Mouse (Mus musculus) liver, postnatal 0 days (tissue): ENCODE data around the gene Olfr982. TPM values are rescaled to one million over a fixed set of nuclear protein-coding genes. Genes with fewer than 3 reads are reported as not detected.

Experiments
- ATAC-seq: fragments of 200-750 bp; cut with Nextera tagmentation; 2 replicates; pipeline ENCODE4 v1.8.0; 2017; ENCODE audit warnings: mild to moderate bottlenecking, moderate library complexity
- DNase-seq: peaks from one replicate; pipeline ENCODE4 v3.0.0-alpha.2; 2016
- H3K27ac ChIP-seq: fragments of 300-500 bp; sonication (generic); 2 replicates; pipeline ENCODE4 v1.5.1; 2014; ENCODE audit warnings: antibody characterized with exemption, moderate library complexity, mild to moderate bottlenecking, low read depth
- H3K27me3 ChIP-seq: fragments of 300-500 bp; sonication (generic); 2 replicates; pipeline ENCODE4 v1.6.1; 2014; ENCODE audit warnings: low read length, control low read depth, mixed read lengths; ENCODE audit not compliant: insufficient read depth
- H3K36me3 ChIP-seq: fragments of 300-500 bp; sonication (generic); replicated peaks from 2 replicates; pipeline ENCODE4 v1.6.1; 2014; ENCODE audit warnings: mild to moderate bottlenecking, control low read depth, low read length, moderate library complexity, mixed read lengths; ENCODE audit not compliant: insufficient read depth
- H3K4me1 ChIP-seq: fragments of 300-500 bp; sonication (generic); 2 replicates; pipeline ENCODE4 v1.6.1; 2014; ENCODE audit warnings: antibody characterized with exemption, mild to moderate bottlenecking, control low read depth; ENCODE audit not compliant: insufficient read depth
- H3K4me2 ChIP-seq: fragments of 300-500 bp; sonication (generic); 2 replicates; pipeline ENCODE4 v1.6.1; 2014; ENCODE audit warnings: low read depth, mild to moderate bottlenecking, low read length, moderate library complexity, mixed read lengths
- H3K4me3 ChIP-seq: fragments of 300-500 bp; sonication (generic); 2 replicates; pipeline ENCODE4 v1.5.1; 2014; ENCODE audit warnings: low read depth, low read length
- H3K9ac ChIP-seq: fragments of 300-500 bp; sonication (generic); replicated peaks from 2 replicates; pipeline ENCODE4 v1.6.1; 2014; ENCODE audit warnings: mild to moderate bottlenecking, moderate library complexity
- H3K9me3 ChIP-seq: fragments of 300-500 bp; sonication (generic); 2 replicates; pipeline ENCODE4 v1.6.1; 2016; ENCODE audit warnings: mild to moderate bottlenecking, control low read depth, low read length, mixed read lengths
- CTCF ChIP-seq: sonication (generic); IDR thresholded peaks from 2 replicates; pipeline ENCODE4 v1.5.1; 2016; ENCODE audit warnings: antibody characterized with exemption, low read depth
- EP300 ChIP-seq: IDR thresholded peaks from 2 replicates; pipeline ENCODE4 v1.6.1; 2016; ENCODE audit warnings: antibody characterized with exemption, low read depth, mild to moderate bottlenecking
- WGBS: fragments of 180-500 bp; shearing (Covaris S2); extraction: QIAGEN DNeasy Blood & Tissue Kit; methylation state at CpG from one replicate; pipeline ENCODE4 v1.1.7; 2014; ENCODE audit not compliant: insufficient replicate concordance; 5-methylcytosine and 5-hydroxymethylcytosine counted together
- polyA plus RNA-seq: library from polyadenylated mRNA; unstranded; fragments of >200 nt; fragmentation: Nextera tagmentation; extraction: Ambion mirVana; gene quantifications from 2 replicates; pipeline ENCODE4 v1.2.1, GENCODE M21; 2015

Olfr982 gene
- polyA plus RNA-seq, 1 experiment from 2014 or later, result not detected

DNA sequence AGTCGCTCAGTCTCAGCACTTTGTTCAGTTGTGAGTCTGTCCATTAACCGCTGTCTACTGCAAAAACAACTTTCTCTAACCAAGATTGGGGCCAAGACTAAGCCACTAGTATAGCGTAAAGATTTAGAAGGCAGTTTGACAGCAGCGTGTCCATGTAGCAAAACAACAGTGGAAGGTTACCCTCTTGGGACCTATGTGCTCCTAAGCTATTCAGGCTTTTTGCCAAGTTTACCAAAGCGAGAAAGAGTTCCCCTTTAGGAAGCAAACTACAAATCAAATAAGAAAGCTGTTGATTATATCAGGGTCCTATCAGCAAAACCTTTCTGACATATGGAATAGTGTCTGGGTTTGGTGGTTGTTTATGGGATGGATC lies 43.6 kb downstream of the Olfr982 start:
- Histone ChIP-seq H3K27me3 (no peaks in the 10 kb centered on the region), H3K4me1 (no peaks in the 10 kb centered on the region), H3K27ac (no peak overlapping the region; the same call in 1 of the 2 replicates), H3K9me3 (no peaks in the 10 kb centered on the region), H3K4me3 (no peak overlapping the region), H3K36me3 (no peaks in the 10 kb centered on the region), H3K9ac (no peak overlapping the region), H3K4me2 (peak overlapping the region; percentile 27)
- 51% methylated on average over 5 of the region's 5 CpGs for WGBS
- DNase-seq (no peak), ATAC-seq (0 out of 2 replicates have a peak, but pooled peaks have one; percentile 12)
- no peak for TF ChIP-seq CTCF
- TF ChIP-seq EP300, result no peak

Other genes with a start within 250 kb of the Olfr982 start
- gene Olfr971, start 237.0 kb upstream of the Olfr982 start, polyA plus RNA-seq, result not detected in 2 replicates
- gene Olfr972, start 207.4 kb upstream of the Olfr982 start, polyA plus RNA-seq, result not detected in 2 replicates
- not detected in 2 replicates for gene Olfr229, start 166.5 kb upstream of the Olfr982 start, polyA plus RNA-seq
- gene Olfr974, start 136.3 kb upstream of the Olfr982 start, polyA plus RNA-seq, result not detected in 2 replicates
- not detected in 2 replicates for gene Olfr975, start 121.8 kb upstream of the Olfr982 start, polyA plus RNA-seq
- not detected in 2 replicates for gene Olfr976, start 112.7 kb upstream of the Olfr982 start, polyA plus RNA-seq
- gene Olfr978, start 81.7 kb upstream of the Olfr982 start, polyA plus RNA-seq, result not detected in 2 replicates
- not detected in 2 replicates for gene Olfr979, start 70.4 kb upstream of the Olfr982 start, polyA plus RNA-seq
- gene Olfr980, start 64.2 kb upstream of the Olfr982 start, polyA plus RNA-seq, result not detected in 2 replicates
- not detected in 2 replicates for gene Olfr981, start 52.4 kb upstream of the Olfr982 start, polyA plus RNA-seq
- not detected in 2 replicates for gene Olfr983, start 19.8 kb downstream of the Olfr982 start, polyA plus RNA-seq
- gene Olfr984, start 40.4 kb downstream of the Olfr982 start, polyA plus RNA-seq, result not detected in 2 replicates
- not detected in 2 replicates for gene Olfr985, start 56.4 kb downstream of the Olfr982 start, polyA plus RNA-seq
- gene Tmem225, start 74.3 kb downstream of the Olfr982 start, polyA plus RNA-seq, result not detected in 2 replicates
- gene Olfr986, start 107.1 kb downstream of the Olfr982 start, polyA plus RNA-seq, result not detected in 2 replicates
- 0.60 and 0.78 TPM in 2 replicates for gene Zfp202, start 118.5 kb downstream of the Olfr982 start, polyA plus RNA-seq
- 0.15 TPM in 2 replicates for gene Scn3b, start 195.4 kb downstream of the Olfr982 start, polyA plus RNA-seq